In genomic region chr6:91488496-91489212, GRCm38 (mm10) we compare ENCODE assay signal across 9 mouse cellular contexts. TPM values are rescaled to one million over a fixed set of nuclear protein-coding genes. Genes with fewer than 3 reads are reported as not detected.
DNase-seq lines count a peak whose midpoint lies in the region; ATAC-seq and TF ChIP-seq lines count a peak whose summit lies in the region.
"Had no signal": no experiment of that assay in that cellular context is flagged by ENCODE, and none has a peak within 500 bp of the region (broad histone marks: within the 10 kb centered on the region; RNA-seq: fewer than 3 reads in every experiment).

No protein-coding gene starts in this region.

- H3K27ac ChIP-seq in kidney, embryonic 15.5 days: no peak overlapping the region
- H3K27ac ChIP-seq in left cerebral cortex, adult 2 months: peak overlapping the region; percentile 81
- H3K27ac ChIP-seq in stomach, embryonic 15.5 days: no peak overlapping the region; the same call in 1 of the 2 replicates
- H3K27ac ChIP-seq: embryonic facial prominence, embryonic 12.5 days had no signal

- H3K9ac ChIP-seq in kidney, embryonic 15.5 days: no peak overlapping the region
- H3K9ac ChIP-seq in stomach, embryonic 15.5 days: no peak overlapping the region
- H3K9ac ChIP-seq: embryonic facial prominence, embryonic 12.5 days had no signal

- H3K27me3 ChIP-seq in kidney, embryonic 15.5 days: no peaks in the 10 kb centered on the region
- no peaks in the 10 kb centered on the region for H3K27me3 ChIP-seq in G1E (ENCODE audit: insufficient read depth, low read length)
- H3K27me3 ChIP-seq in stomach, embryonic 15.5 days (replicated peaks): no peaks in the 10 kb centered on the region
- H3K27me3 ChIP-seq: embryonic facial prominence, embryonic 12.5 days had no signal

- no peak for TF ChIP-seq POLR2A in brain, embryonic 14.5 days (IDR thresholded peaks at IDR 0.05; ENCODE audit: borderline replicate concordance, extremely low read depth, insufficient read depth, insufficient read length, poor library complexity, severe bottlenecking)

- no peaks in the 10 kb centered on the region for H3K9me3 ChIP-seq in kidney, embryonic 15.5 days (replicated peaks)
- H3K9me3 ChIP-seq in G1E (replicated peaks): no peaks in the 10 kb centered on the region
- no peaks in the 10 kb centered on the region for H3K9me3 ChIP-seq in stomach, embryonic 15.5 days
- H3K9me3 ChIP-seq: embryonic facial prominence, embryonic 12.5 days had no signal

- WGBS in kidney, embryonic 15.5 days: 81% methylated on average over 9 of the region's 9 CpGs
- WGBS in stomach, embryonic 15.5 days: 65% methylated on average over 9 of the region's 9 CpGs

- no peak overlapping the region for H3K4me2 ChIP-seq in kidney, embryonic 15.5 days
- no peak overlapping the region for H3K4me2 ChIP-seq in stomach, embryonic 15.5 days
- H3K4me2 ChIP-seq: embryonic facial prominence, embryonic 12.5 days had no signal

- peaks cover 96% of the 10 kb centered on the region for H3K36me3 ChIP-seq in kidney, embryonic 15.5 days
- H3K36me3 ChIP-seq in G1E (replicated peaks): peaks cover 96% of the 10 kb centered on the region
- peaks cover 60% of the 10 kb centered on the region for H3K36me3 ChIP-seq in stomach, embryonic 15.5 days

- TF ChIP-seq CTCF in G1E (IDR thresholded peaks at IDR 0.05; ENCODE audit: low read depth, low read length): no peak
- TF ChIP-seq CTCF in brain, embryonic 14.5 days (IDR thresholded peaks at IDR 0.05; ENCODE audit: borderline replicate concordance, extremely low read depth, insufficient read depth, insufficient read length): no peak
- TF ChIP-seq CTCF in left cerebral cortex, adult 2 months (IDR thresholded peaks at IDR 0.05): no peak

- no peak overlapping the region for H3K4me3 ChIP-seq in kidney, embryonic 15.5 days (replicated peaks)
- H3K4me3 ChIP-seq in G1E (ENCODE audit: low read depth, low read length): no peak overlapping the region
- no peak overlapping the region for H3K4me3 ChIP-seq in left cerebral cortex, adult 2 months
- no peak overlapping the region for H3K4me3 ChIP-seq in stomach, embryonic 15.5 days (replicated peaks)
- H3K4me3 ChIP-seq: embryonic facial prominence, embryonic 12.5 days had no signal

- ATAC-seq in kidney, embryonic 15.5 days (replicated peaks; ENCODE audit: low FRiP score): no peak
- peak; percentile 54; the same call in 1 of the 2 replicates for ATAC-seq in G1E (ENCODE audit: extremely low read depth, insufficient number of reproducible peaks, low FRiP score, poor library complexity, severe bottlenecking)
- ATAC-seq in stomach, embryonic 15.5 days (ENCODE audit: insufficient read depth, low FRiP score, low read depth): peak; percentile 28; the same call in 1 of the 2 replicates
- no peak for ATAC-seq in erythroblast, adult 5-6 weeks (replicated peaks; ENCODE audit: low FRiP score, poor library complexity, severe bottlenecking)

- H3K4me1 ChIP-seq in kidney, embryonic 15.5 days: 0 out of 2 replicates have a peak, but pooled peaks cover 3% of the 10 kb centered on the region
- H3K4me1 ChIP-seq in G1E (ENCODE audit: insufficient read depth, low read depth, low read length): no peaks in the 10 kb centered on the region
- peaks cover 4% of the 10 kb centered on the region; the same call in 1 of the 2 replicates for H3K4me1 ChIP-seq in stomach, embryonic 15.5 days
- H3K4me1 ChIP-seq: embryonic facial prominence, embryonic 12.5 days had no signal

- intact Hi-C loops in left cerebral cortex, adult 2 months (cut with DNase I): no loop called here

- peak; percentile 35 to 51 for DNase-seq in kidney, postnatal 25 days
- no peak for DNase-seq in G1E (ENCODE audit: low spot score)
- peak; percentile 12 for DNase-seq in brain, embryonic 14.5 days (ENCODE audit: low read depth)
- peak in 1 of 2 experiments; percentile 37 for DNase-seq in left cerebral cortex, adult 2 months (ENCODE audit: extremely low spot score in 1 of 2, low spot score in 2 of 2)
- DNase-seq in kidney, adult 11 months: no peak

RNA-seq across cellular contexts. Expression of gene Tmem43, which starts 15.2 kb away (rescaled TPM):
- polyA plus RNA-seq in kidney, embryonic 15.5 days (2015; fragmentation: Nextera tagmentation; extraction: Ambion mirVana): 44.7 and 46.5 TPM in 2 replicates
- total RNA-seq in G1E (2014; fragmentation: Nextera tagmentation) (11.0 and 16.2 TPM in 2 replicates), G1E (2017) (21.0 and 24.3 TPM in 2 replicates)
- polyA plus RNA-seq in G1E (2012): 1.5 and 2.3 TPM in 2 replicates
- polyA plus RNA-seq in brain, embryonic 14.5 days (2012; rRNA removed): 52.6 and 58.6 TPM in 2 replicates
- 10 to 100 TPM; 29.3 to 30.0 TPM for total RNA-seq in left cerebral cortex, adult 2 months (2021)
- 45.8 and 46.9 TPM in 2 replicates for polyA plus RNA-seq in stomach, embryonic 15.5 days (2015; fragmentation: Nextera tagmentation; extraction: Ambion mirVana)
- total RNA-seq in erythroblast, adult 5-6 weeks (2015; ENCODE audit: low replicate concordance): 10.2 and 13.8 TPM in 2 replicates
- total RNA-seq in erythroblast, adult 5-6 weeks (2017; ENCODE audit: low replicate concordance): 11.8 and 16.7 TPM in 2 replicates

RNA-seq across cellular contexts. Expression of gene Chchd4, which starts 15.3 kb away (rescaled TPM):
- 30.2 and 30.7 TPM in 2 replicates for polyA plus RNA-seq in kidney, embryonic 15.5 days (2015; fragmentation: Nextera tagmentation; extraction: Ambion mirVana)
- total RNA-seq in G1E (2014; fragmentation: Nextera tagmentation) (9.6 and 11.8 TPM in 2 replicates), G1E (2017) (19.3 and 22.1 TPM in 2 replicates)
- 13.4 and 16.1 TPM in 2 replicates for polyA plus RNA-seq in G1E (2012)
- 14.0 and 14.5 TPM in 2 replicates for polyA plus RNA-seq in brain, embryonic 14.5 days (2012; rRNA removed)
- 10 to 100 TPM; 20.8 to 21.2 TPM for total RNA-seq in left cerebral cortex, adult 2 months (2021)
- 25.9 and 29.7 TPM in 2 replicates for polyA plus RNA-seq in stomach, embryonic 15.5 days (2015; fragmentation: Nextera tagmentation; extraction: Ambion mirVana)
- total RNA-seq in erythroblast, adult 5-6 weeks (2015; ENCODE audit: low replicate concordance): 2.5 and 6.5 TPM in 2 replicates
- 1.9 and 2.2 TPM in 2 replicates for total RNA-seq in erythroblast, adult 5-6 weeks (2017; ENCODE audit: low replicate concordance)

RNA-seq across cellular contexts. Expression of gene Xpc, which starts 27.0 kb away (rescaled TPM):
- polyA plus RNA-seq in kidney, embryonic 15.5 days (2015; fragmentation: Nextera tagmentation; extraction: Ambion mirVana): 25.1 and 25.5 TPM in 2 replicates
- 5.8 TPM in 2 replicates for total RNA-seq in G1E (2014; fragmentation: Nextera tagmentation)
- total RNA-seq in G1E (2017): 13.1 and 16.6 TPM in 2 replicates
- polyA plus RNA-seq in G1E (2012): 6.8 and 7.9 TPM in 2 replicates
- 13.9 and 17.3 TPM in 2 replicates for polyA plus RNA-seq in brain, embryonic 14.5 days (2012; rRNA removed)
- 10 to 100 TPM; 12.9 to 13.2 TPM for total RNA-seq in left cerebral cortex, adult 2 months (2021)
- polyA plus RNA-seq in stomach, embryonic 15.5 days (2015; fragmentation: Nextera tagmentation; extraction: Ambion mirVana): 13.8 and 15.3 TPM in 2 replicates
- total RNA-seq in erythroblast, adult 5-6 weeks (2015; ENCODE audit: low replicate concordance): 5.2 and 6.7 TPM in 2 replicates
- 9.1 and 14.7 TPM in 2 replicates for total RNA-seq in erythroblast, adult 5-6 weeks (2017; ENCODE audit: low replicate concordance)

RNA-seq across cellular contexts. Expression of gene Lsm3, which starts 27.1 kb away (rescaled TPM):
- polyA plus RNA-seq in kidney, embryonic 15.5 days (2015; fragmentation: Nextera tagmentation; extraction: Ambion mirVana): 280 and 313 TPM in 2 replicates
- total RNA-seq in G1E (2014; fragmentation: Nextera tagmentation) (41.3 and 47.4 TPM in 2 replicates), G1E (2017) (263 and 300 TPM in 2 replicates)
- polyA plus RNA-seq in G1E (2012): 10.2 and 15.3 TPM in 2 replicates
- 87.3 and 117 TPM in 2 replicates for polyA plus RNA-seq in brain, embryonic 14.5 days (2012; rRNA removed)
- total RNA-seq in left cerebral cortex, adult 2 months (2021): 10 to 100 TPM; 35.0 to 40.6 TPM
- polyA plus RNA-seq in stomach, embryonic 15.5 days (2015; fragmentation: Nextera tagmentation; extraction: Ambion mirVana): 239 and 248 TPM in 2 replicates
- total RNA-seq in erythroblast, adult 5-6 weeks (2015; ENCODE audit: low replicate concordance): 12.7 and 17.1 TPM in 2 replicates
- total RNA-seq in erythroblast, adult 5-6 weeks (2017; ENCODE audit: low replicate concordance): 41.5 and 78.4 TPM in 2 replicates

Comparison
In these comparisons a context has a peak if more than half of its experiments do, and no peak if none do; other contexts are left out.
1. DNase-seq: peak in kidney, postnatal 25 days (2 of 2) and brain, embryonic 14.5 days (single experiment); none in G1E (single experiment) and kidney, adult 11 months (single experiment).
2. ATAC-seq: peak in G1E (single experiment) and stomach, embryonic 15.5 days (single experiment); none in kidney, embryonic 15.5 days (single experiment) and erythroblast, adult 5-6 weeks (single experiment).
3. RNA of gene Tmem43, which starts 15.2 kb away (polyA plus RNA-seq): 52.6 to 58.6 TPM in brain, embryonic 14.5 days, 45.8 to 46.9 TPM in stomach, embryonic 15.5 days and 44.7 to 46.5 TPM in kidney, embryonic 15.5 days; 1.5 to 2.3 TPM in G1E; every median in the first group is over 10 times any median in the second.